Mouse (Mus musculus) thymus, postnatal 14 days (tissue): ENCODE results near the gene Arhgap29.

ENCODE experiments used
- DNase-seq: peaks from one replicate; pipeline ENCODE4 v3.0.0; 2021

Arhgap29 gene

GRCm38 (mm10) chr3:121952041-121952591 lies at the start of gene Arhgap29:
TSS of gene Arhgap29 (plus strand) at chr3:121952541.
- DNase-seq: no peak

GRCm38 (mm10) chr3:121902729-121903128 lies 49.6 kb upstream of the Arhgap29 start:
- no peak for DNase-seq

DNA sequence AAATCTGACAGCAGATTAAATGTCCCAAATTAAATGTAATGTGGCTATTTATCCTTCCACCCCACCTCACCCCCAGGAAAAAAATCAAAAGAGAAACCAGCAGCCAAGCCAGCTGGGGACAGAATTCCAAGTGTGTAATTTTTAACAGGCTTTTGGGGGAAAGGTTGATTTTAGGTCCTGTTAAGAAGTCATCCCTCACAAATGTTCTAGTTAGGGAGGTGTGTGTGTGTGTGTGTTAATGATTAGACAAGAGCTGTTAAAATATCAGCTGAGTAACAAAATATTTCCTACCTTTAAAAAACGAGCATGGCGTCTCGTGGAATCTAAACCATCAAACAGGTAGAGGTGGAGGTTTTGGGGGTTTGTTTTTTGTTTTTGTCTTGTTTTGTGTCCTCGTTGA lies 49.1 kb upstream of the Arhgap29 start:
- no peak for DNase-seq

DNA sequence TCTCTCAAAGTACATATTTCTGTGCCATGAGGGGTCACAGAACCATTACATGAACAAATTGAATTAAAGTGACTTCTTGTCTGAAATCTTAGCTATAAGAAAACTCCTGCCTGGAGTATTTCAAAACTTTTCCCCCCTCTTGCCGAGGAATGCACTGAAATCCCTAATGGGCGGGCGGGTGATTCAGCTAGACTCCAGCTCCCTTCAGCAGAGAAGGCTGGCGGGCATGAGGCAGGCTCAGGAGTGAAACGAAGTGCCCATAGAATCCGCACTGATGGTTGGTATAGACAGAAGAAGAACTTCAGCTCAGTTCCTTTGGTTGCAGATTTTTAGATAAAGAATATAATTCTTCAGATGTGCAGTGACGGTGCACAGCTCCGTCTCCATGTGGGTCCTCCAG lies 48.6 kb upstream of the Arhgap29 start:
- no peak for DNase-seq

DNA sequence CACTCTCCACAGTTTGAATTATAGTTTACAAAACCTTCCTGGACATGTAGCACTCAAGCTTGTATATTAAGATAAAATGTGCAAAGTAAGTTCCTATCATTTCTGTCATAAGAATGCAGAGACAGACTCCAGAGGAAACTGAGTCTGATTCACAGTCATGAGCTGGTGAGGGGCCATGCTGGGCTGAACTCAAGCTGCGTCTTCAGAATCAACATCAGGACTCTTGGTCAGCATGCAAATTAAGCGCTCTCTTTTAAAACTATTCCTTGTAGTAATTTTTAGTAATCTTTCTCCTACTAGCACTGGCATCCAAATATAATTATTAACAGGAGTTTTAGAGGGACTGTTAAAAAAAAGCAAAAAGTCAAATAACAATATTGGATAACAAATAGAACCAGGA lies 47.9 kb upstream of the Arhgap29 start:
- no peak for DNase-seq

DNA sequence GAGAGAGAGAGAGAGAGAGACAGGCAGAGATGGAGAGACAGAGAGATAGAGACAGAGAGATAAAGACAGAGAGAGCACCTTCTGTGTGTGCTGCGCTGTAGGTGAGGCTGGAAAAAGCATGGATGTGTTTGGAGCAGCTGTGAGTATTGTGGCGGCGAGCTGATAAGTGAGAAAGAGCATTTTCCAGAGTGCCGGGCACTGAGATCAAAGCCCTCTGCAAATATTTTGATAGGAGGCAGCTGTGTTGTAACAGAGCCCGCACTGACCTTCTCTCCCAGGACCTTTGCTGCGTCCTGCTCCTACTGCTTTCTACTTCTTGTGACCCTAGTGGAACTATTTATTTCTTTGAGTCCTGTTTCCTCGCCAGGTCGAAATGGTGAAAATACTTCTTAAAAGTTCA lies 45.7 kb upstream of the Arhgap29 start:
- DNase-seq: no peak

DNA sequence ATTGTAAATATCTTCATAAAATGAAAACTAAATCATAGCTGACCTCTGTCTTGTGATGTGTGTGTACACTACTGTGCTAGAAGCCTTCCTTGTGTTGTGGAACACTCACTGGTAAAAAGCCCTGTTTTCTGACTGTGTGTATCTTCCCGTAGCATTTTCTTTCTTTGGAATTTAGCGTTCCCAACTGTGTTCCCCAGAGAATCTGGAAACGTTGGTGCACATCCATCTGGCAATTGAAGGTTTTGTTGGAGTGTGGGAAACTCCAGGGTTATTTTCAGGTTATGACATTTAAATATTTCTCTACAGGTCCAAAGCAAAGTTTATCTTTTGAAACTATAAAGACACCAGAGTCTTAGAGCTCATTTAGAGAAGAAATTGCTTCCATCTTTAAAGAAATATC lies 43.2 kb upstream of the Arhgap29 start:
- DNase-seq: no peak

GRCm38 (mm10) chr3:121913476-121913875 lies 38.9 kb upstream of the Arhgap29 start:
- no peak for DNase-seq

DNA sequence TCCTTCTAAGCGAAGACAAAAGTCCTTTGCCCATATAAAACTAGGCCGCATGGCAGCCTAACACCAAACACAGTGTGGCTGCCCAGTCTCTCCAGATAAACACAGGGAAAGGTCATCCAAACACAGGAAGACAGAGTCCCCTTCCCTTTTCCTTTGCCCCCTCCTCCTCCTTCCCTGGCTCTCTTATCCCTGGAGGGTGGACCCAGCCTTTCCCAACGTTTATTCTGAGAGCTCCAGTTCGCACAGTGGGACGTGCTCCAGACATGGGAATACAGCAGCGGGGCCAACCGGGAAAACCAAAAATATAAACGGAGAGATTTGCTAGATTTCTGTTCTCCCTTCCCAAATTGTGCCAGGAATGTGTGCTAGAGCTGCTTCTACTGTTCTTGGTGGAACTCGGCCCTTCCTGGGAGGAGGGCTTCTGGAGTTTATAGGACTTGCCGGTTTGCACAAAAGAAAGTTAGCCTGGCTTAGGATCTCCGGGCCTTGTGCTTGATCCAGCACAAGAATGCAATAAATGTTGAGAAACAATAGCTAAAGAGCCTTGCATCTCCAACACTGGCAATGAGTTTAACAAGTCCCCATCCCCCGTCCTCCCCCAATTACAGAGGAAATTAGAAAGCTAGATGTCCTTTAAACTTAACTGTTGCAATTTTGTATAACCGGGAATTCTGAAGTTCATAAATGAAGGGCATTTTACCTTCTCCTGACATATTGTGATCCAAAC lies 37.7 kb upstream of the Arhgap29 start:
- no peak for DNase-seq

- no peak for DNase-seq
These were observed 37.1 kb upstream of the Arhgap29 start for GRCm38 (mm10) chr3:121915191-121915590.

GRCm38 (mm10) chr3:121916802-121917532 lies 35.4 kb upstream of the Arhgap29 start:
- no peak for DNase-seq

DNA sequence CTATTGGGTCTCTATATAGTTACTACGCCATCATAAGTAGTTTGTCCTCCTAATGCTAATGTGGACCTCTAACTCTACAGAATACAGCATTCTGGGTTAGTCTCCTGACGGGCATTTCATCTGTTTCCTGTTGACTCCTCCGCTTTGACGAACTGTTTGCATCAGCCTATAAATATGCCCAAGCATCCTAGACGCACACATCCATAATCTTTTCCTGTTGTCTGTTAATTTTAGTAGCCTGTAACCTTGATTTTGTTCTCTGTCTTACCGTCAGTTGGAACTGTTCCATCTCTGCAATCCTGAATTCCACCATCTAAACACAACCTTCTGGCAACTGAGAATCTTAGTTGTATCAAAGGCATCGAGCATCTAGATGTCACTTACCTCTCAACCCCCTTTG lies 34.7 kb upstream of the Arhgap29 start:
- no peak for DNase-seq

GRCm38 (mm10) chr3:121919961-121920360 lies 32.4 kb upstream of the Arhgap29 start:
- DNase-seq: no peak

DNA sequence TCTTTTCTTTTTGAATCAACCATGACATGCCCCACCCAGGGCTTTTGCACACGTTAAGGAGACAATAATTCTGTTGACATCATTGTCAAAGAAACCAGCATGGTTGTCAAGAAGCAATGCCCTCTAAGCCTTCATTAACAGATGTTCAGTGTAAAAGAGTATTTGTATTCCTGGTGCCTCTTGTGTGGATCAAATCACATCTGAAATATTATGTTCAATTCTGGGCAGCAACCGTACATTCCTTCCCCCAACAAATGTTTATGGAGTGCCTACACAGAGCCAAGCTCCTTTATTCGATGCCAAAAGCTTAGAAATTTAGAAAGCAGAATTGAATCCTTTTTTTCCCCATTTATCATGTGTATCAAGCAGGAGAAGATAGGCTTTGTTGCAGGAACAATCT lies 31.6 kb upstream of the Arhgap29 start:
- DNase-seq: no peak

GRCm38 (mm10) chr3:121924768-121925486 lies 27.4 kb upstream of the Arhgap29 start:
- no peak for DNase-seq

- no peak for DNase-seq
These were observed 24.7 kb upstream of the Arhgap29 start for GRCm38 (mm10) chr3:121927601-121928000.

GRCm38 (mm10) chr3:121932815-121933214 lies 19.5 kb upstream of the Arhgap29 start:
- no peak for DNase-seq

- no peak for DNase-seq
These were observed 16.1 kb upstream of the Arhgap29 start for GRCm38 (mm10) chr3:121936241-121936640.

DNA sequence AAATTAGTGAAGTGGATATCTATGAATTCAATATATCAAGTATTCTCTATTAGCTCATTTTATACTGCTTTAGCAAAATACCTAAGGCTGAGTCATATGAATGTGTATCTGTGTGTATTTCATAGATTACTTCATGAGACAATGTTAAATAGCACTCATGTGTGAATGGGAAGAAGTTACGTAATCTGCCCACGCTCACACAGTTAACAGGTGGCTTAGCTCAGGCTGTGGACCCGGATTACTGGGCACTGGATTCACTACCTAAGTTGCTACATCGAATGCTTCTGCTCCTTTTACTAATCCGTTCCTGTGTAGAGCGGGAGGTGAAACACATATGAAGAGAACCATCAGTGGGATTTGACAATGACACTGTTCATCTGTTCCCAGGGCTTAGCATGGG lies 15.3 kb upstream of the Arhgap29 start:
- no peak for DNase-seq

DNA sequence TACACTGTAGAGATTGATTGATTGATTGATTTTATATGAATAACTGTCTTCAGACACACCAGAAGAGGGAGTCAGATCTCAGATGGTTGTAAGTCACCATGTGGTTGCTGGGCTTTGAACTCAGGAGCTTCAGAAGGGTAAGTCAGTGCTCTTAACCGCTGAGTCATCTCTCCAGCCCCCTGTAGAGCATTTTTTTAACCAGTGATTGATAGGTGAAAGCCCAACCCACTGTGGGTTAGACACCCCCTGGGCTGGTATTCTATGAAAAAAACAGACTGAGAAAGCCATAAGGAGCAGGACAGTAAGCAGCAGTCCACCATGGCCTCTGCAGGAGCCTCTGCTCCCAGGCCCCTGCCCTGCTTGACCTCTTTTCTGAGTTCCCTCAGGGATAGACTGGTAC lies 12.7 kb upstream of the Arhgap29 start:
- DNase-seq: no peak

DNA sequence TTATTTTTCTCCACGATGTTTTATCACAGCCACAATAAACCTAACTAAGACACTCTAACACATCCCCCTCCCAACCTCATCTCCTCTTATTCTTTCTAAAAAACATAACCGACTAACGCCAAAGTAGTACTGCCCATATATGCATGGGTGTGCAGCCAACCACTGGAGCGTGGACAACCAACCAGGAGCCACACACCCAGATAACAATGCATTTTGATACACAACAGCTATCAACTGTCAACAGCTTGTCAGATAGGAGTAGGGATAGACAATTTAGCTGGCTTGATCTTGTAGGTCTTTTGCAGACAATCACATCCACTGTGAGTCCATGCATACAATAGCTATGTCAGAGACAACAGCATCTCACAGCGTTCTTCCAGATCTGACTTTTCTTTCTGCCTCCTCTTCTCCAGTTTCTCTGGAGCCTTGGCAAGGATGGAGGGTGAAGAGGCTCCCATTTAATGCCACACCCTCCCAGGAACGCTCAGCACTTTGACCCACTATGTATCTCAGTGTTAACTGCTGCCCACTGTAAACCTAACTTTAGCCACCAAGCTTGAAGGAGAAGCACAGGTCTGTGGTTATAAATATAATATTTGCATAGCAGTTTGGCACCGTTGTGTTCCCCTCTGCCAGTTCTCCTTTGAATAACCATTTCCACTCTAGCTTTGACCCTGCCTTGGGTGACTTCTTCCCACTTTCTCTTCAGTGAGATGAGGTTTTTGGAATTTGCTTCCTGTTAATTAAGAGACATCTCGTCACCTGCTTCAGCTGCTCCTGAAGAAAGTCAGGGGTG lies 12.0 kb upstream of the Arhgap29 start:
- DNase-seq: no peak

DNA sequence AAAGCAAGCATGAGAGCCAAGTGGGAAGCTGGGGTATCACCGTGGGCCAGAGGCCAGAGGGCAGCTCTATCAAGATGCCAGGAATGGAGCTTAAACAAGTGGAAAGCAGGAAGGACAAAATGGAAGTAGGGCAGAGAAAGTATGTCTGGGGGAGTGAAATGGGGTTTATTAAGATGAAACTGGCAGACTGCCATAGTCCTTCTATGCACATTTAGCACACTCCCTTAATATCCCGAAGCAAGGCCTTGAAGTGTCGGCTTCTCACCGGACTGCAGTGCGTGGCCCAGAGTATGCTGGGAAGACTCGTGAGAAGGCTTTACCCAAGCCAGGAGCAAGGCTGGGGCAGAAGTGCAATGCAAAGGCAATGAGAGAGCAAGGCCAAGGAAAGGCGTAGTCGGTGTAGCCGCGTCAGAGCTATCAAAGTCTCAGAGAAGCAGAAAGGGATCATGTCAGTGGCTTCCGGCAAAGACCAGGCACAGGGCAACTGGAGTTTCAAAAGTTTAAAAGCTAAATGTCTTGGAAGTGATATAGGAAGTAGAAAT lies 11.1 kb upstream of the Arhgap29 start:
- no peak for DNase-seq
